Mouse (Mus musculus) heart, adult 8-10 months (tissue): Measurements from ENCODE around the gene Actn2. TPM values are rescaled to one million over a fixed set of nuclear protein-coding genes. Genes with fewer than 3 reads are reported as not detected.

Experiments used
- DNase-seq: peaks from one replicate; pipeline ENCODE4 v3.0.0; 2022; ENCODE audit warnings: low spot score
- total RNA-seq, 4 experiments: library from RNA; stranded (reverse); gene quantifications; 2 replicates each; pipeline ENCODE4 v1.2.4; 2022

Gene Actn2
- total RNA-seq = 1,000 to 10,000 TPM; 1,621 to 2,329 (median 1,848) TPM

DNA sequence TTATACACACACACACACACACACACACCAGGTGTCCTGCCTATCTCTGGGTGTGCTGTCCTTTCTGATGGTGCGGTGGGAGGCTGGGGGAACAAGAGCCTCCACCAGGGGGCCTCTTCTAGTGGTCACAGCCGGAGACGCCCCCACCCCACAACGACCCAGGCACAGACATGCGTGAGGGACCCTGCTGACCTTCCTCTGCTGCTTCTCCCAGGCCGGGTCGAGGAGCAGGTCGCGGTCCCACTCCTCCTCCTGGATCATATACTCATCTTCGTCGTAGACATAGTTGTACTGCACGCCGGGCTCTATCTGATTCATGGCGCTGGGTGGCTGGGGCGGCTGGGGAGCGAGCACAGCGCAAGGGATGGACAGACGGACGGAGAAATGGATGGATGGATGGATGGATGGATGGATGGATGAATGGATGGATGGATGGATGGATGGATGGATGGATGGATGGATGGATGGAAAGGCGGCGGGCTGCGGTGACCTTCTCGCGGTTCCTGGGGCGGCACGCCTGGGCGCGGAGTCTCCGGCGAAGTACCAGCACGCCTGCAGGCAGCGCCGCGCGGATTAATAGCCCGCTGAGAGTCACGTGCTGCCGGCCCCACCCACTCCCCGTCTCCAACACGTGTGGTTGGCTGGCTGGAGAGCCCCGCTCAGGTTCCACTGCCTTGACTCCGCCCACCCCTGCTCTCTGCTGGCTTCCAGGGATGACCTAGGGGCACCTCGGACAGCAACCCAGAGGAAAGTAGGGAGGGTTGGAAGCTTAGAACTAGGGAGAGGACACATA is at the start of gene Actn2:
TSS of gene Actn2 (minus strand) at position 578 of the 793 bp plus-strand sequence.
- peak; percentile 63 for DNase-seq

DNA sequence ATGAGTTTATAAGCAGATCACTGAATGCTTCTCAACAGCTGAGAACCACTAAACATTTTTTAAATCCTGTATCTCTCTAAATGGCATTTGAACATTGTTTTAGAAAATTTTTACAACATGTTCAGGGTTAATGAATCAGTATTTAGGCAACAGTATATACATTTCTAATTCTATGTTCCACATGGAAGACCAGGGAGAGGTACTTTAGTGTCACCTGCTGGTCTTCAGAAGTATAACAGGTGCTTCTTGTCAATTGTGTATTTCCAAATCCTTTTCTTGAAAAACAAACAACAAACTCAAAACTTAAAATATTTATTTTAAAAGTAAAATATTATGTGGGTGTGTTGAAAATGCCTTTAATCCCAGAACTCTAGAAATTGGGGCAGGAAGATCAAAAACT is 45.7 kb upstream of the Actn2 start:
- DNase-seq = peak; percentile 19

DNA sequence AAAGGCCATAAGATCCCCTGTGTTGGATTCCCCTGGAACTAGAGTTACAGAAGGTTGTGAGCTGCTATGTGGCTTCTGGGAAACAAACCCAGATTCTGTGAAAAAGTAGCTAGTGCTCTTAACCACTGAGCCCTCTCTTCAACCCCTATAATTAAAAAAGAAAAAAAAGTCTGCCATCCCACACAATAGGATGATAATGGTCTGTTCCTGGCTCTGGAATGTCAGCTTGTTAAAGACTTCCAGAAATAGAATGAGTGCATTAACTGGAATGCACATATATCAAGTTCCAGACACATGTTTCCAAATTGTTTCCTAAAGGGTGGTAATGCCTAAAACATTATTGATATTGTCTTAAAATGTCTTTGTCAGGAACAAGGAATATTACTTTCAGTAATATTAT is 44.2 kb upstream of the Actn2 start:
- no peak for DNase-seq

DNA sequence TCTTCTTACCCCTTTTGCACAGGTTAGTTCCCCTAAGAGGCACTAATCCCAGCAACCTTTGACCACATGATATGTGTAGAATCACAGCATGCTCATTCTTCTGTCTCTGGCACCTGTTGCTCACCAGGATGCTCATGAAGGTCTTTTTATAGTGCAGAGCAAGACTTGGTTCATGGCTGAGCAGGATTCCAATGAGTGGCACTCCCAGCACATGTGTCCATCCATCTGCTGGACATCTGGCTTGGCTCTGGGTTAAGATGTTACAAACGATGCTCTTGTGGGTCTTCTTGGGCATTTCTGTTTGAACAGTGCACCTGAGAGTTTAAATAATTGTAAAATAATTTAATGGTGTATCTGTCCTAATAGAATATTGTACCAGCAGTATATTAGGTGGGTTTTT is 36.2 kb upstream of the Actn2 start:
- DNase-seq = no peak

DNA sequence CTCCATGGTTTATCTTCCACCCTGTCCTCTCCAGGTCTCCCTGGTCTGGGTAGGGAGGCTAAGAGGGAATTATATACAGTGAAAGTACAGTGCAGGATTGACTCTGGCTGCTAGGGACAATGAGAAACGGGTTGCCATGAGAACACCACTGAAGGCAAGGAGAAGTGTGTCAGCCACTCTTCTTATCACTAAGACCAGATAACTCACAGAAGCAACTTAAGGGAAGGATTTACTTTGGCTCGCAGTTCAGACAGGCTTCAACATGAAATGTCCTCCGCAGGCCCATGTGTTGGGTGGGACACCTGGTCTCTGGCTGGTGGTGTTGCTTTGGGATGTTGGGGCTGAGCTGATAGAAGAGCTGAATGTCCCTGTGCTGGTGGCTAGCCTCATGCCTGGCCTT is 32.2 kb upstream of the Actn2 start:
- no peak for DNase-seq

DNA sequence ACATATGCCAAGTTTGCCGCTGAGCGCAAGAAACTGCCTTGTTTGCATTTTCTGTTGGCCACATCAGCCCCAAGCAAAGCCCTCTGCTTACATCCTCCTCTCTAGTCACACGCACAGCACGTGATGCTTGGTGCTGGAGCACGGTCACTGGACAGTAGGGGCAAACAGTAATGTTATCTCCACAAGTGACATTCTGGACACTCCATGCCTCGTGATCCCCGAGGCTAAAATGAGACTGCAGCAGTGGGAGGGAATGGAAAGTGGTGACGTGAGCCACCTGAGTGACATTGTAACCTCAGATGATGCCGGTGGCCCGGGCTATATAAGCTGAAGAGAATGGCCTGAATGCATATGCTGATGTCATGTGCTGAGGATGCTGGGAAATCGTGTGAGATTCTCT is 29.4 kb upstream of the Actn2 start:
- peak; percentile 77 for DNase-seq

DNA sequence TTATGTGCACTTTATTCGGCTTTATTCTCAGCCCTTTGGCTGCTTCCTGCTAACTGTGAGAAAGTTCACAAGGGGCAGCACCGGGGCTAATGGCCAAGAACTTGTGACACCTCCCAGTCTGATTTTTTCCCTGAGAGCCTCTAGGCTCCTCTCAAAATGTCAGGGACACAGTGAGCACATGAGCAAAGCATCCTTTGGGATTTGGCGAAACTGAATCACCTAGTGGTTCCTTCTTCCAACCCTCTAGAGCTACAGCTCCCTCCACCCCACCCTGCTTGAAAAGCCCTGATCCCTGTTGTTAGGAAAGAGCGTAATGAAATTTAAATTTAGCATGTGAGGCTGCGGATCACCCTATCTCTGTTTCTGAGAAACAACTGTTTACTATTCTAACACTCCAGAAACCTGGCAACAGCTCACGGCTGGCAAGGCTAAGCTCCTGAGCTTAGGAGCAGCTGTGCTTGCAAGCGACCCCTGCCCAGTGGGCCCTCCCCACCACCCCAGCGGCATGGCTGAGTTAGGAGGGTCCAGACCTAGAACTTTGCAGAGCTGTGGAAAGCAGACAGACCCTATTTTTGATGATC is 28.6 kb upstream of the Actn2 start:
- DNase-seq = peak; percentile 62

DNA sequence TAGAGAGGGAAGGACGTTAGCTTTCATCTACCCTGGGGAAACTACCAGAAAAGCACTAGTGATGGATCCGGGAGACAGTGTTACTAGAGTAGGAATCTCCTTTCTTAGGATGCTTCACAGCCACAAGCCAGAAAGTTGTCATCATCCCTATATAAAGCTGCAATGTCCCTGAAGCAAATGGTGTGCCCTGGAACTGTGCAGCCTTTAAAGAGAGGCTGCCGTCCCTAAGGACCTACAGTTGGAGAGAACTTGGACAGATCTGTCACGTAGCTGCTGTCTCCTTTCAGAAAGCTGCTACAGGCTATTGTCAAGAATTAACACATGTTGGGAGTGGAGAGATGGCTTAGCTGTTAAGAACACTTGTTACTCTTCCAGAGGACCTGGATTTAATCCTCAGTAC is 20.9 kb upstream of the Actn2 start:
- no peak for DNase-seq

DNA sequence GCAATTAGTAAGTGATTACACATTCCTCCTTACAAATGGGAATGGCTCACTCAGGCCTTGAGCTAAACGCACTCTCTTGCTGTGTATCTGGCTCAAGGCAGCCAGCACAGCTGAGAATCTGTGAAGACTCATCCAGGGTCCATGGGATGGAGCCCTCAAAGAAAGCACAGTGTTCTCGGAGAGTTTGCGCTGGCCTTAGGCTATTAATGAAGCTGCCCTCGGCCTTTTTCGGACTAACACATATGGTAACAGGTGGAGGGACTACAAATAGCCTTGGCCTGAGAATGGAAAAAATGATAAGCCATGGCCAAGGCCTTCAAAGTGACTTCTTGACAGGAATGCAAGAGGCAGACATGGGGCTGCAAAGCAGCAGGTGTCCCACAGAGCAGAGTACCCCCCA is 17.0 kb upstream of the Actn2 start:
- DNase-seq = peak; percentile 19

DNA sequence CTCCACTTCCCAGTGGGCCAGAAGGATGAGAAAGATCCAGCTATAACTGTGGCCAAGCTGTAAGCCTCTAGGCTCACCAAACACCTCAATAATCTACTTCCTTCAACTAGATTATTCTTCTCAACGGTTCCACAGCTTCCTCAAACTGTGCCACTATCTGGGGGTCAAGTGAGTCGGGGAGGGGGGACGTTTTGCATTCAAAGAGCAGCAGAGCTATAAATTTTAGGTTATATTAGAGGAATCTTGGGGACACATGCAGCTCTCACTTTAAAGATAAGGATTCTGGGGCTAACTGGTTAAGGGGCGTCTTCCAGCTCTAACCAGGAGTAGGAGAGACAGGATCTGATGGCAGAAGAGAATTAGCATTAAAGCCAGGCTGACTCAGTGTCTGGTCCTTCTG is 15.6 kb upstream of the Actn2 start:
- DNase-seq = no peak

DNA sequence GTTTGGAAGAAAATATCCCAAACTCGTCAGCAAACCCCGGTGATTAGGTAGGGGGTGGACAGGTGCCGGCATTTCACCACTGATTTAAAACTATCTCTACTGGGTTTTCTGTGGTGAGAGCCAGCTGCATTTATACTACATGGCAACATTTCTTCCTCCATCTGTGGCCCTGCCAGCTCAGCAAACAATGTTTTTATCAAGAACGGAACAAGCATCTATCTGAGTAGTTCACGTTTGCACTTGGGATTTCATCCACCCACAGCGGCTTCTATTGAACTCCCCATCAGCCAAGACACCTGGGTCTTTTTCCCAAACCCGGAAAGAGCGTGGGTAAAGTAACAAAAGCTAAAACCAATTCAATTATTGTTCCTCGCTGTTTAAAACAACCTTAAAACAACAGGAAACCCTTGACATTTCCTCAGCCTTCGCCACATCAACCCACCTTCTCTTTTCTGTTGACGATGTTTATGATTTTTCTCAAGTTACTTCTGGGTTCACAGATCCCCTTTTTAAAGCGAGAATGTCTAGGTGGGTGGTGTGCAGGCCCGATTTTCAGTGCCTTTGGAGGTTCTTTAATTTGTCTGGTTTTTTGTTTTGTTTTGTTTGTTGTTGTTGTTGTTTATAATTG is 8.8 kb upstream of the Actn2 start:
- no peak for DNase-seq

DNA sequence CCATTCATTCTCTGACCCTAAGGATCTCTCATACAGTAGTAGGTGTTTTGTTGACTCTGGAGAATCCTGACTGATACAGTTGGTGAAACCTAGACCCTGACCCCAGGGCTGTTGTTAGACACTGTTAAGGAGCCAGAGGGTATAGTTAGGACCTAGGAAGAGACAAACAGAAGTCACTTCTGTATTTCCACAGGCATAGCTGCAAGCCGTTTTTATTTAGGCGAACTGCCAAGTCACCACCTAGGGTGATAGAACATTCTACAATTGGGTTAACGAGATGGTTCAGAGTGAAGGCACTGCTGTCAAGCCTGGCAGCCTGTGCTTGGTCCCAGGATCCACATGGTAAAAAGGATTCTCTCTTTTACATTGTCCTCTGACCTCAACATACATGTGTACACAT is 6.3 kb upstream of the Actn2 start:
- DNase-seq = no peak

DNA sequence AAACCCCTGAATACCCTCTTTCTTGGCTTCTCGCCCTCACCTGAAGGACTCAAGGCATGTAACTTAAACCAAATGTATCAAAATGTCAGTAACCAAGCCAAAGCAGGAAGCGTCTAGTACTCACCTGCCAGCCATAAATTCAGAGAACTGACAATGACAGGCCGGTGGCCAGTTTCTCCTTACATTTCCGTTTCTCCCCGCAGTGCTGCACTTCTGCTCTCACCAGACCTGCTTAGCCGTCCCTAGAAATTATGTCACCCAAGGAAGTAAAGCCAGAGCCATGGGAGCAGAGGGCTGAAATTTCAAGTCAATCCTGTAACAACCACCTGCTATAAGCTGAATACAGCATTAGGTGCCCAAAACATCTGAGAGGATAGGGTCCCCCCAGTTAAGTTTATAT is 887 bp upstream of the Actn2 start:
- DNase-seq = no peak

DNA sequence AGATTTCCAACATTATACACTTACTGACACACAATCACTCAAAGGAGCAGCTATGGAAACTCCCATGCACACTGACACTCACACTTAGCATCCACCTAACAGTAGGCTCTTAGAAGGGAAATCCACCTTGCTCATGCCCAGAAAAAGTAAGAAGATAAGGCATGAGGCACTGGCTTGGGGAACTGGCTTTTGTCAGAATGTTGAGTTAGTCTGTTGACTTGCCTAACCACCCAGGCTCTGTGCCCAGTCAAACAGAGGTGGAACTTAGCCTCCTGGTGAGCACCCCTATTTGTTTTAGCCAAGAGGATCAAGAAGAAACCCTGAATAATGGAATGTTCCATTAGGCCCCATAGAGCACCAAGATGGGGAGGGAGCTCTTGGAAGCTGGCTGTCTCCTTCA is 1.1 kb downstream of the Actn2 start:
- no peak for DNase-seq

DNA sequence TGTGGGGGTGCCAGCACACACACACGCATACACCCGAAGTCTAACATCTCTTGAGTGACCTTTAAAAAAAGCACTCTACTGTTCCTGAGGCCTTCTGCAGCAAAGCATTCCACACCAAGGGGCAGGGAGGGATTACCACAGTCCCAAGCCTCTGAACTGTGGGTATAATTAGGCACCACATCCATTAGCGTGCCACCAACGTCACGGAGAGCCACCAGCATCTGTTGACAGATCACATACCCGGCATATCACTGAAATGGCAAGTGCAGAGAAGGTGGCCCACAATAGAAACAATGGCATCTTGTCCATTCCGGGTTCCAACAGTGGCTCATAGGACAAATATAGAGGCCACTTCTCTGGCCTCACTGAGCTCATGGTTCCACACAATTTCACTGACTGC is 2.8 kb downstream of the Actn2 start:
- DNase-seq = peak; percentile 69

DNA sequence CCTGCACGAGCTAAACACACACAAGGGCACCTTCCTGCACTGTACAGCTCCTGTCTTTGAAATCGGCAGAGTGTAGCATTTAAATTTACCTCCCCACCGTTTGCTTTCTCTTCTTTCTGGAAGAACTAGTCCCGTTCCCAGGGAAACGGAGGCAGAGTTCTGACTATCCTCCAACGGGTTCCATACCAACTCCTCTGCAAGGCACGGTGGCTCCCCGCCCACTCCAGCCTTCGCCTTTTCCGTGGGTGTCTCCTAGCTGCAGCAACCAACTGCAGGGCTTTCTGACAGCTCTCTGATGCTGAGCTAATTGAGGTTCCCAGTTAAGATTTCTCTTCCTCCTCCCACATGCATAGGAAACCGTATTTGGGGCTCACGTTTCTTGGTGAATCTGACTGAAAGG is 6.5 kb downstream of the Actn2 start:
- DNase-seq = no peak

DNA sequence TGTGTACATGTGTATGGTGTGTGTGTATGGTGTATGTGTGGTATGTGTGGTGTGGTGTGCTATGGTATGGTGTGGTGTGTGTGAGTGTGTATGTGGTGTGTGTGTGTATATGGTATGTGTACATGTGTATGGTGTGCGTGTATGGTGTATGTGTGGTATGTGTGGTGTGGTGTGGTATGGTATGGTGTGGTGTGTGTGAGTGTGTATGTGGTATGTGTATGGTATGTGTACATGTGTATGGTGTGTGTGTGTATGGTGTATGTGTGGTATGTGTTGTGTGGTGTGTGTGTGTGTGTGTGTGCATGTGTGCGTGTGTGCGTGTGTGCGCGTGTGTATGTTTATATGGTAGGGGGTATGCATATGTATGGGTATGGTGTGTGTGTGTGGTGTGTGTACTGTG is 9.0 kb downstream of the Actn2 start:
- DNase-seq = no peak

DNA sequence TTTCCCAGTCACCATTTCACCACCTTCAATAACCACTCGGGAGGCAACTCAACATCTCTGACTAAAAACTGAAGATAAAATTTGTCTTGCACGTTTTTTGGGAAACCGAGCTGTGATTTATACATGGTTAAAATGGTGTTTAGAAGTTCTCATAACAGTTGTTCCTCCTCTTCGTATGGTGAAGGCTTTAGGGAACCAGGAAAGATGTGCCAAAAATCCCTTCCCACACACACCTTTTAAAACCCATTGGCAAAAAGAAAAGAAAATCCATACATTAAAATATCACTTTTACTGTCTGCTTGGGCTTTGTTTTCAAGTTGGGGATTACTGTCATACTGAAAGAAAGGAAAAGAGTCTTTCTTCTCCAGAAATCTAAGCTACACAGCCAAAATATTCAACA is 12.2 kb downstream of the Actn2 start:
- DNase-seq = no peak

DNA sequence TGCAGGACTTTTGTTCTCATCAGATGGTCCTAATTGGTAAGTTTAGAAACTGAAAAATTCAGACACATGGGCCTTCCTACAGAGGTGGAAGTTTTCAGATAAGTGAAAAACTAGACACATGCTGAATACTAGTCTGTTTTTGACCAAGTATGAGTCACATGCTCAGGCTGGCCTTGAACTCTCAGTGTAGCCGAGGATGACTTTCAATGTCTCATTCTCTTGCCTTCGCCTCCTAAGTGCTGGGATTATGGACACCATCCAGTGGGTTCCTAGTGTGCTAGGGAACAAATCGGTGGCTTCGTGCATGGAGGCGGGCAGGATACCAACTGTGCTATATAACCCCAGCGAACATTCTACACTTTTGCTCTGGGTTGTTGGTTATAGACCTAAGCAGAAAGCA is 13.0 kb downstream of the Actn2 start:
- DNase-seq = no peak

DNA sequence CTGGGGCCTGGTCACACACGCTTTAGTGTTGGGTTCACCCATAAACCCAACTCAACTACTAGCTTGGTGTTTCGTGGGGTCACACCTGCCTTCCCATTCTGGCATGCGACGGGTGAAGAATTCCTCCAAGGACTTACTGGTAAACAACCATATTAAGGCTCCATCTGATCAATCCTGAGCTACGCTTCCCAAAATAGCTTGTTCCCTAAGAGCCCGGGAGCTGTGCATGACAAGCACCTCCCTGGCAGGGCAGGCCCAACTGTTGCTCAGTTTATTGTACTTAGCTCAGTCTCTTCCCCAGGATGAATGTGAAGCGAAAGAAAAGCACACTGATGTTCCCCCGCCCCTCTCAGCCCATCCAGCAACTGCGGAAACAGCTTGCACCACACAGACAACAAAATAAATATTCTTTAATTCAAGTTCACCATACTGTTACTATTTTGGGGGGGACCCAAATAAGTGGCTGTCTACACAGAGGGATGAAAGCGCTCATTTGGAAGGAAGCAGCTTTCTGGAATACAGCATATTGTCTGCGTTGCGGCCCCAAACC is 17.4 kb downstream of the Actn2 start:
- no peak for DNase-seq

DNA sequence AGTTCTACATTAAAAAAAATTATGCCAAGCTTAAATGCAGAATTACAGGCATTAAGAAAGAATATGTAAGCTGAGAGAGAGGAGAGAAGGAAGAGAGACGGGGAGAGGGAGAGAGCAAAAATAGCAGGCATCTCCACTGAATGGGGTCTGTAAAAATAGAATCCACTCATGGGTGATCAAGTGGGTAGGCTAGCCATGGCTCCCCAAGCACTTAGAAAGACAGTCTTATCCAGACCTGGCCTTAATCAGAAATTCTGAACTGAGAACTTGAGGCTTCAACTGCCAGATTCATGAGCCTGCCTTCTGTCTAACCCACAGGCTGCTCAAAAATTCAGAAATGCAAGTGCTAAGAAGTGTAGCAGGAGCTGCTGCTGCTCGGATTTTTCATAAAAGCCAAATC is 20.4 kb downstream of the Actn2 start:
- DNase-seq = peak; percentile 38

DNA sequence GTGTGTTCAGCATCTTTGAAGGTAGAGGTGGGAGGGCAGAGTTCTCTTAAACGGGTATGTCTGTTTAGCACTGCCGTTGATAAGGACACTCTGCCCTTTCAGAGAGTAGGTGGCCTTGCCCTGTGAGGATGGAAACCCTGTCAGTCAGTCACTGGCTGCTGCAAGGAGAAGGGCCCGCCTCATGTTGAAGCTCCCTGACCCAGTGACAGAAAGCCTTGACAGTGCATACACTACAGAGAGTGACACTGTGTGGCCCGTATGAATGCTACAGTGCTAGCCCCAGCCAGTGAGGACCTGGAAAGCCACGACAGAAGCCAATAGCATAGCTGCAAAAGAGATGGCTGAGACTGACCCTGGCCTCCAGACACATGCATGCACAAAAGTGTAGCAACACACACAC is 22.5 kb downstream of the Actn2 start:
- no peak for DNase-seq

DNA sequence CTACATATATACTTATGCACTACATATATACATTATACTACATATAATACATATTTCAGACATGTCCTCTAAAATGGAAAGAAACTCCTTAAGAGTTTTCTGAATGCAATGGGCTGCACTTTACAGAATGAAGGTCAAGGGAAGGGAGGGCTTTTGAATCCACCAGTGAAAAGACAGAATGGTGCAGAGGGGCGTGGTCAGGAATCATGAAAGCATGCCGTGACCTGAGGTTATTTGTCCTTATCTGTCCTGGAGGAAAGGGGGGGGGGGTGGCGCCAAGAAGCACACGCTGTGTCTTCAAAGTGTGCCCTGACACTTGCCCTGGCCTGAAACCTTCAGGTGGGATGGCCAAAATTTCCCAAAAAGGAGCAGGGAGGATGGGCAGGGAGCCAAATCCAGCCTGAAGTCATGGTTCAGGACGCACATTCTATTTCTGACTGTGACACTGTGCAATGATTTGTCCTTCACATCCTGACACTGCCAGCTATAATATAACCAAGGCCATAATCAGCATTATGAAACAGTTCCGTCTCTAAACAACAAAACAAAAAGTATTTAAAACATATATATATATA is 23.3 kb downstream of the Actn2 start:
- no peak for DNase-seq
